In the genomic region with DNA sequence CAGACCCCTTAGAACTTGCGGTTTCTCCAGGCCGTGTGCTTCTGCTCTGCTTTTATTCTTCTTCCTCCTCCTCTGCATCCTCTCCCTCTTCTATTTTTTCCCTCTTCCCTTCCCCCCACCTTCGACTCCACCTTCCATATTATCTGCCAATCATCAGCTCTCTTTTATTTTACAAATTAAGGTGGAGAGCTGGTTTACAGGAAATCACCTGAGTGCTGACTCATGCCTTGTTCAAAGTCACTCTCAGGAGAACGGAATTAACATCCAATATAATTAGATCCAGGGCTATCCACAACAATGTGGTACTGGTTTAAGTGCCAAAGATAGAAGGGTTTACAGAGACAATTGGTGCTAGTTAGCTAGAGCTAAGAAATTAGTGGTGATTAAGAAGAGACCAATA, we compare ENCODE assay signal across 11 mouse cellular contexts.
"Had no signal": no experiment of that assay in that cellular context is flagged by ENCODE, and none has a peak within 500 bp of the region (broad histone marks: within the 10 kb centered on the region; RNA-seq: fewer than 3 reads in every experiment).

No protein-coding gene starts in this region.

- H3K9ac ChIP-seq: neural tube, embryonic 13.5 days; neural tube, embryonic 15.5 days; stomach, embryonic 15.5 days had no signal

- H3K9me3 ChIP-seq: neural tube, embryonic 13.5 days; neural tube, embryonic 15.5 days; stomach, embryonic 15.5 days had no signal

- H3K36me3 ChIP-seq: neural tube, embryonic 13.5 days; neural tube, embryonic 15.5 days; stomach, embryonic 15.5 days had no signal

- H3K27me3 ChIP-seq: neural tube, embryonic 13.5 days; neural tube, embryonic 15.5 days; stomach, embryonic 15.5 days had no signal

- DNase-seq: retina, postnatal 1 day; spleen, adult 18-20 months; thymus, adult 18-20 months; thymus, postnatal 14 days; thymus, postnatal 25 days; thymus, postnatal 36 days; thymus, postnatal 4 days had no signal

- H3K4me3 ChIP-seq: neural tube, embryonic 13.5 days; neural tube, embryonic 15.5 days; stomach, embryonic 15.5 days had no signal

- H3K4me1 ChIP-seq: neural tube, embryonic 13.5 days; neural tube, embryonic 15.5 days; stomach, embryonic 15.5 days had no signal

- H3K27ac ChIP-seq: neural tube, embryonic 13.5 days; neural tube, embryonic 15.5 days; stomach, embryonic 15.5 days; stomach, postnatal 0 days had no signal
